Comparison of ENCODE assay signal across 16 mouse cellular contexts in the genomic region with DNA sequence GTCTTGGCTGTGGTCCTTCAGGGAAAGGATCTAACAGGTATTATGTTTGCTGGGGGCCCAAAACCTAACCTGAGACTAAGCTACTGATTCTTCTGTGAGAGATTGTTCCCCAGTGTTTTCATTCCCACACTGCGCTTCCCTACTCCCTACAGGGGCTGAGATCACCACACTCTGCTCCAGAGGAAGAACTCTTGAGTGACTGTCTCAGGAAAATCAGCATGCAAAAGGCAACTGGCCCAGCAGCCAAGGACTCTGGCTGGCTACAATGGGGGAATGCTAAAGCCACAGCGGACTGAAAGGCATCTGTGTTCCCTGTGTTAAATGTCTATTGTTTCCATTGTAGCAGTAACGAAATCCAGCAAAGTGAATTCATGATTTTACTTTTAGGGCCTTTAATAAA. TPM values are rescaled to one million over a fixed set of nuclear protein-coding genes. Genes with fewer than 3 reads are reported as not detected.
DNase-seq lines count a peak whose midpoint lies in the region; ATAC-seq lines count a peak whose summit lies in the region.
"Had no signal": no experiment of that assay in that cellular context is flagged by ENCODE, and none has a peak within 500 bp of the region (broad histone marks: within the 10 kb centered on the region; RNA-seq: fewer than 3 reads in every experiment).

No protein-coding gene starts in this region.

- peaks cover 28% of the 10 kb centered on the region for H3K4me1 ChIP-seq in midbrain, embryonic 11.5 days (ENCODE audit: control insufficient read depth, insufficient read depth, low read length)
- H3K4me1 ChIP-seq in midbrain, embryonic 10.5 days = peaks cover 34% of the 10 kb centered on the region
- peaks cover 23% of the 10 kb centered on the region for H3K4me1 ChIP-seq in embryonic facial prominence, embryonic 12.5 days
- H3K4me1 ChIP-seq in hindbrain, embryonic 13.5 days (replicated peaks) = peaks cover 33% of the 10 kb centered on the region
- peaks cover 14% of the 10 kb centered on the region for H3K4me1 ChIP-seq in neural tube, embryonic 14.5 days (ENCODE audit: control insufficient read depth, insufficient read depth, low read length)

- no peaks in the 10 kb centered on the region for H3K36me3 ChIP-seq in midbrain, embryonic 11.5 days (ENCODE audit: control insufficient read depth, insufficient read depth, low read length)
- peaks cover 11% of the 10 kb centered on the region; the same call in 1 of the 2 replicates for H3K36me3 ChIP-seq in midbrain, embryonic 10.5 days
- no peaks in the 10 kb centered on the region for H3K36me3 ChIP-seq in embryonic facial prominence, embryonic 12.5 days
- peaks cover 13% of the 10 kb centered on the region for H3K36me3 ChIP-seq in hindbrain, embryonic 13.5 days
- H3K36me3 ChIP-seq in neural tube, embryonic 14.5 days (ENCODE audit: control insufficient read depth, insufficient read depth, low read length) = no peaks in the 10 kb centered on the region

- WGBS in midbrain, embryonic 11.5 days = 16% methylated on average over 3 of the region's 3 CpGs
- whole genome bisulfite sequencing in midbrain, embryonic 10.5 days = 28% methylated on average over 3 of the region's 3 CpGs
- 36% methylated on average over 3 of the region's 3 CpGs for WGBS in embryonic facial prominence, embryonic 12.5 days
- whole genome bisulfite sequencing in hindbrain, embryonic 13.5 days = 15% methylated on average over 3 of the region's 3 CpGs
- WGBS in neural tube, embryonic 14.5 days = 15% methylated on average over 3 of the region's 3 CpGs

- DNase-seq in midbrain, embryonic 11.5 days (ENCODE audit: low spot score, missing footprints) = no peak
- no peak for DNase-seq in midbrain, embryonic 10.5 days (ENCODE audit: low spot score)
- DNase-seq in lung, adult 18-20 months = no peak
- DNase-seq in testis, postnatal 14 days (ENCODE audit: low spot score) = no peak
- no peak for DNase-seq in T-cell, adult 2 months (ENCODE audit: low spot score)
- DNase-seq: adrenal gland, postnatal 10 days; cerebellum, postnatal 14 days; kidney, adult 11 months; liver, postnatal 0 days; right cerebral cortex, postnatal 4 days; thymus, postnatal 14 days had no signal

- no peaks in the 10 kb centered on the region for H3K9me3 ChIP-seq in midbrain, embryonic 11.5 days (ENCODE audit: control insufficient read depth, low read length)
- no peaks in the 10 kb centered on the region for H3K9me3 ChIP-seq in midbrain, embryonic 10.5 days (replicated peaks)
- no peaks in the 10 kb centered on the region for H3K9me3 ChIP-seq in embryonic facial prominence, embryonic 12.5 days
- no peaks in the 10 kb centered on the region for H3K9me3 ChIP-seq in hindbrain, embryonic 13.5 days
- no peaks in the 10 kb centered on the region for H3K9me3 ChIP-seq in neural tube, embryonic 14.5 days (ENCODE audit: control insufficient read depth, low read length)
- H3K9me3 ChIP-seq: heart, embryonic 12.5 days had no signal

- H3K4me3 ChIP-seq in midbrain, embryonic 11.5 days (ENCODE audit: low read depth, low read length) = no peak overlapping the region
- H3K4me3 ChIP-seq in midbrain, embryonic 10.5 days = no peak overlapping the region
- H3K4me3 ChIP-seq in embryonic facial prominence, embryonic 12.5 days = no peak overlapping the region
- H3K4me3 ChIP-seq in hindbrain, embryonic 13.5 days = no peak overlapping the region
- H3K4me3 ChIP-seq in neural tube, embryonic 14.5 days (ENCODE audit: low read depth, low read length) = no peak overlapping the region
- H3K4me3 ChIP-seq: heart, embryonic 12.5 days had no signal

- peak overlapping the region; percentile 2; the same call in 1 of the 2 replicates for H3K4me2 ChIP-seq in midbrain, embryonic 11.5 days
- H3K4me2 ChIP-seq in embryonic facial prominence, embryonic 12.5 days (replicated peaks) = no peak overlapping the region
- no peak overlapping the region for H3K4me2 ChIP-seq in hindbrain, embryonic 13.5 days
- H3K4me2 ChIP-seq in neural tube, embryonic 14.5 days (ENCODE audit: low read depth, low read length) = no peak overlapping the region
- H3K4me2 ChIP-seq: heart, embryonic 12.5 days had no signal

- H3K9ac ChIP-seq in midbrain, embryonic 11.5 days (ENCODE audit: low read length) = no peak overlapping the region
- H3K9ac ChIP-seq in embryonic facial prominence, embryonic 12.5 days = no peak overlapping the region
- no peak overlapping the region for H3K9ac ChIP-seq in hindbrain, embryonic 13.5 days
- no peak overlapping the region for H3K9ac ChIP-seq in neural tube, embryonic 14.5 days (replicated peaks; ENCODE audit: low read depth, low read length)
- H3K9ac ChIP-seq: heart, embryonic 12.5 days; liver, postnatal 0 days had no signal

- H3K27ac ChIP-seq in midbrain, embryonic 11.5 days (ENCODE audit: low read depth, low read length) = peak overlapping the region; percentile 32; the same call in 1 of the 2 replicates
- no peak overlapping the region; the same call in 1 of the 2 replicates for H3K27ac ChIP-seq in midbrain, embryonic 10.5 days (replicated peaks)
- H3K27ac ChIP-seq in embryonic facial prominence, embryonic 12.5 days = peak overlapping the region; percentile 52; the same call in 1 of the 2 replicates
- H3K27ac ChIP-seq in hindbrain, embryonic 13.5 days = peak overlapping the region; percentile 70
- 0 out of 2 replicates have a peak overlapping the region, but pooled peaks have one; percentile 46 for H3K27ac ChIP-seq in neural tube, embryonic 14.5 days (ENCODE audit: low read depth, low read length)

- no peaks in the 10 kb centered on the region for H3K27me3 ChIP-seq in midbrain, embryonic 11.5 days (ENCODE audit: control insufficient read depth, insufficient read depth, low read length)
- no peaks in the 10 kb centered on the region for H3K27me3 ChIP-seq in midbrain, embryonic 10.5 days (ENCODE audit: low read depth, poor library complexity, severe bottlenecking)
- no peaks in the 10 kb centered on the region for H3K27me3 ChIP-seq in embryonic facial prominence, embryonic 12.5 days
- H3K27me3 ChIP-seq in hindbrain, embryonic 13.5 days = no peaks in the 10 kb centered on the region
- H3K27me3 ChIP-seq in neural tube, embryonic 14.5 days (ENCODE audit: control insufficient read depth, insufficient read depth, low read length) = no peaks in the 10 kb centered on the region
- H3K27me3 ChIP-seq: CH12.LX; heart, embryonic 12.5 days had no signal

- peak; percentile 39; the same call in 1 of the 2 replicates for ATAC-seq in midbrain, embryonic 11.5 days (ENCODE audit: low FRiP score)
- no peak for ATAC-seq in embryonic facial prominence, embryonic 12.5 days (ENCODE audit: insufficient number of reproducible peaks, insufficient read depth, low FRiP score, low TSS enrichment)
- ATAC-seq in hindbrain, embryonic 13.5 days (ENCODE audit: low FRiP score) = no peak
- peak; percentile 29; the same call in 1 of the 2 replicates for ATAC-seq in neural tube, embryonic 14.5 days (ENCODE audit: low read depth)
- ATAC-seq: liver, postnatal 0 days had no signal

RNA-seq across cellular contexts. Expression of a gene that starts 57.2 kb away (rescaled TPM):
- 15.6 and 16.5 TPM in 2 replicates for polyA plus RNA-seq in midbrain, embryonic 11.5 days (2014; fragmentation: Nextera tagmentation; extraction: Ambion mirVana)
- polyA plus RNA-seq in midbrain, embryonic 10.5 days (2016; fragmentation: Nextera tagmentation; extraction: Ambion mirVana) = 8.4 and 11.5 TPM in 2 replicates
- polyA plus RNA-seq in embryonic facial prominence, embryonic 12.5 days (2016; fragmentation: Nextera tagmentation; extraction: Ambion mirVana) = 21.5 and 21.7 TPM in 2 replicates
- 29.2 and 30.7 TPM in 2 replicates for polyA plus RNA-seq in hindbrain, embryonic 13.5 days (2015; fragmentation: Nextera tagmentation; extraction: Ambion mirVana)
- 68.9 and 77.3 TPM in 2 replicates for polyA plus RNA-seq in neural tube, embryonic 14.5 days (2014; fragmentation: Nextera tagmentation; extraction: Ambion mirVana)

Comparison
In these comparisons a context has a peak if more than half of its experiments do, and no peak if none do; other contexts are left out.
1. ATAC-seq: peak in midbrain, embryonic 11.5 days (single experiment) and neural tube, embryonic 14.5 days (single experiment); none in embryonic facial prominence, embryonic 12.5 days (single experiment) and hindbrain, embryonic 13.5 days (single experiment).